Mouse (Mus musculus) liver, adult 2 months (tissue): ENCODE measurements around the gene Mmel1.

Experiments used
- CTCF ChIP-seq: fragments of 200-500 bp; IDR thresholded peaks from 2 replicates; pipeline ENCODE4 v1.5.1; 2011; ENCODE audit warnings: low read depth, low read length, control low read depth
- POLR2A ChIP-seq: fragments of 200-500 bp; IDR thresholded peaks from 2 replicates; pipeline ENCODE4 v1.6.1; 2011; ENCODE audit warnings: low read length, control low read depth; ENCODE audit not compliant: insufficient read depth; ENCODE audit errors: extremely low read depth

DNA sequence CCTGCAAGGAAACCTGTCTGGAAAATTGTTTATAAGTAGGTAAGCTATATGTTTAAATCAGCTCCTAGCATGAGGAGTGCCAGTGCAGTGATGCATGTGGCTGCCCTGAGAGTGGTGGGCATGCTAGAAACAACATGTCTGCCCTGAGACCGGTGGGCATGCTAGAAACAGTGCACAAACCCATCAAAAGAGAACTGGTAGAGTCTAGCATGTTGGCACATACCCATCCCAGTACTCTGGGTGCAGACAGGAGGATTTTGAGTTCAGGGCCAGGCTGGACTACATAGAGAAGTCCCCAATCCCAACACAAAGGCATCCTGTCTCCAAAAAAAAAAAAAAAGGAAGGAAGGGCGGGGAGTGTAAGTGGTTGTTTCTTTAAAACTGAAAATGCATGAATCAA lies 65.4 kb downstream of the Mmel1 start:
- TF ChIP-seq CTCF (no peak), POLR2A (no peak)
